Mouse (Mus musculus): ENCODE data around the gene Abcc10. TPM values are rescaled to one million over a fixed set of nuclear protein-coding genes. Genes with fewer than 3 reads are reported as not detected.

Gene Abcc10
- polyA plus RNA-seq, 1 experiment from 2014 or later: 9.1 TPM

Other genes starting within 250 kb of the Abcc10 start
- gene Mrps18a, start 217.4 kb downstream of the Abcc10 start, polyA plus RNA-seq (2015; fragmentation: Nextera tagmentation; extraction: Ambion mirVana): 137 and 140 TPM in 2 replicates
- gene Rsph9, start 184.1 kb downstream of the Abcc10 start, polyA plus RNA-seq (2015; fragmentation: Nextera tagmentation; extraction: Ambion mirVana): 25.5 and 26.9 TPM in 2 replicates
- 24.3 and 29.6 TPM in 2 replicates for gene Mad2l1bp, start 174.8 kb downstream of the Abcc10 start, polyA plus RNA-seq (2015; fragmentation: Nextera tagmentation; extraction: Ambion mirVana)
- gene Gtpbp2, start 167.3 kb downstream of the Abcc10 start, polyA plus RNA-seq (2015; fragmentation: Nextera tagmentation; extraction: Ambion mirVana): 38.7 and 40.8 TPM in 2 replicates
- gene Polh, start 125.7 kb downstream of the Abcc10 start, polyA plus RNA-seq (2015; fragmentation: Nextera tagmentation; extraction: Ambion mirVana): 9.4 and 10.1 TPM in 2 replicates
- 46.4 and 46.8 TPM in 2 replicates for gene Xpo5, start 125.6 kb downstream of the Abcc10 start, polyA plus RNA-seq (2015; fragmentation: Nextera tagmentation; extraction: Ambion mirVana)
- gene Polr1c, start 80.3 kb downstream of the Abcc10 start, polyA plus RNA-seq (2015; fragmentation: Nextera tagmentation; extraction: Ambion mirVana): 92.8 and 99.0 TPM in 2 replicates
- gene Yipf3, start 80.3 kb downstream of the Abcc10 start, polyA plus RNA-seq (2015; fragmentation: Nextera tagmentation; extraction: Ambion mirVana): 87.3 and 91.6 TPM in 2 replicates
- 7.5 and 8.2 TPM in 2 replicates for gene Lrrc73, start 74.8 kb downstream of the Abcc10 start, polyA plus RNA-seq (2015; fragmentation: Nextera tagmentation; extraction: Ambion mirVana)
- 31.3 and 37.2 TPM in 2 replicates for gene Tjap1, start 45.3 kb downstream of the Abcc10 start, polyA plus RNA-seq (2015; fragmentation: Nextera tagmentation; extraction: Ambion mirVana)
- gene Dlk2, start 30.9 kb downstream of the Abcc10 start, polyA plus RNA-seq (2015; fragmentation: Nextera tagmentation; extraction: Ambion mirVana): 7.3 and 7.5 TPM in 2 replicates
- gene Zfp318, start 55.4 kb upstream of the Abcc10 start, polyA plus RNA-seq (2015; fragmentation: Nextera tagmentation; extraction: Ambion mirVana): 14.4 and 16.6 TPM in 2 replicates
- gene Crip3, start 100.6 kb upstream of the Abcc10 start, polyA plus RNA-seq (2015; fragmentation: Nextera tagmentation; extraction: Ambion mirVana): 2.1 TPM in 2 replicates
- gene Slc22a7, start 110.1 kb upstream of the Abcc10 start, polyA plus RNA-seq (2015; fragmentation: Nextera tagmentation; extraction: Ambion mirVana): not detected in 2 replicates
- gene Ttbk1, start 159.3 kb upstream of the Abcc10 start, polyA plus RNA-seq (2015; fragmentation: Nextera tagmentation; extraction: Ambion mirVana): 4.6 and 5.0 TPM in 2 replicates
- gene Dnph1, start 168.4 kb upstream of the Abcc10 start, polyA plus RNA-seq (2015; fragmentation: Nextera tagmentation; extraction: Ambion mirVana): 31.6 and 32.4 TPM in 2 replicates
- 18.7 and 20.3 TPM in 2 replicates for gene Cul9, start 218.0 kb upstream of the Abcc10 start, polyA plus RNA-seq (2015; fragmentation: Nextera tagmentation; extraction: Ambion mirVana)
- 4.1 and 6.0 TPM in 2 replicates for gene Srf, start 227.8 kb upstream of the Abcc10 start, polyA plus RNA-seq (2015; fragmentation: Nextera tagmentation; extraction: Ambion mirVana)